Mouse (Mus musculus) R1 (cell line): ENCODE results near the gene Ssmem1.

ENCODE experiments used
- DNase-seq: peaks from one replicate; pipeline ENCODE4 v3.0.0-alpha.2; 2018; ENCODE audit warnings: low read depth, low spot score

Gene Ssmem1

GRCm38 (mm10) chr6:30525456-30526332, 16.0 kb downstream of the Ssmem1 start:
- no peak for DNase-seq

- peak; percentile 79 for DNase-seq
These were observed 17.2 kb downstream of the Ssmem1 start for GRCm38 (mm10) chr6:30526586-30527515.

GRCm38 (mm10) chr6:30528800-30529199, 19.2 kb downstream of the Ssmem1 start:
- DNase-seq, result no peak

- peak; percentile 70 for DNase-seq
These were observed 25.7 kb downstream of the Ssmem1 start for GRCm38 (mm10) chr6:30535340-30535739.

- DNase-seq, result no peak
These were observed 28.6 kb downstream of the Ssmem1 start for GRCm38 (mm10) chr6:30538240-30538639.

- no peak for DNase-seq
These were observed 29.2 kb downstream of the Ssmem1 start for GRCm38 (mm10) chr6:30538800-30539199.

GRCm38 (mm10) chr6:30541009-30541799, 31.6 kb downstream of the Ssmem1 start, which contains the start of gene Cpa2:
Gene Cpa2, plus strand, starts transcription at chr6:30541582.
- no peak for DNase-seq

GRCm38 (mm10) chr6:30542277-30542676, 32.6 kb downstream of the Ssmem1 start:
- no peak for DNase-seq

GRCm38 (mm10) chr6:30543077-30543476, 33.4 kb downstream of the Ssmem1 start:
- peak; percentile 33 for DNase-seq

GRCm38 (mm10) chr6:30543851-30544250, 34.2 kb downstream of the Ssmem1 start:
- no peak for DNase-seq

- DNase-seq, result no peak
These were observed 36.0 kb downstream of the Ssmem1 start for GRCm38 (mm10) chr6:30545689-30546088.

GRCm38 (mm10) chr6:30546571-30547273, 37.1 kb downstream of the Ssmem1 start:
- peak; percentile 69 for DNase-seq

GRCm38 (mm10) chr6:30547274-30547645, 37.6 kb downstream of the Ssmem1 start:
- DNase-seq, result peak; percentile 48

- no peak for DNase-seq
These were observed 38.1 kb downstream of the Ssmem1 start for GRCm38 (mm10) chr6:30547656-30548306.

- peak; percentile 66 for DNase-seq
These were observed 39.6 kb downstream of the Ssmem1 start for GRCm38 (mm10) chr6:30549231-30549761.

- no peak for DNase-seq
These were observed 41.0 kb downstream of the Ssmem1 start for GRCm38 (mm10) chr6:30550496-30551192.

- no peak for DNase-seq
These were observed 41.5 kb downstream of the Ssmem1 start for GRCm38 (mm10) chr6:30551193-30551515.

GRCm38 (mm10) chr6:30551644-30552580, 42.3 kb downstream of the Ssmem1 start:
- DNase-seq, result peak; percentile 69
